Mouse (Mus musculus) liver, adult 2 months (tissue): ENCODE measurements at regions not wholly inside any gene's neighbourhood (a gene's known extent, or its start where the extent isn't known, plus 50 kb on each side); places are given as distances from the start of the nearest gene placed in this dataset.

Experiments used
- CTCF ChIP-seq: fragments of 200-500 bp; IDR thresholded peaks from 2 replicates; pipeline ENCODE4 v1.5.1; 2011; ENCODE audit warnings: low read depth, low read length, control low read depth
- POLR2A ChIP-seq: fragments of 200-500 bp; IDR thresholded peaks from 2 replicates; pipeline ENCODE4 v1.6.1; 2011; ENCODE audit warnings: low read length, control low read depth; ENCODE audit not compliant: insufficient read depth; ENCODE audit errors: extremely low read depth

DNA sequence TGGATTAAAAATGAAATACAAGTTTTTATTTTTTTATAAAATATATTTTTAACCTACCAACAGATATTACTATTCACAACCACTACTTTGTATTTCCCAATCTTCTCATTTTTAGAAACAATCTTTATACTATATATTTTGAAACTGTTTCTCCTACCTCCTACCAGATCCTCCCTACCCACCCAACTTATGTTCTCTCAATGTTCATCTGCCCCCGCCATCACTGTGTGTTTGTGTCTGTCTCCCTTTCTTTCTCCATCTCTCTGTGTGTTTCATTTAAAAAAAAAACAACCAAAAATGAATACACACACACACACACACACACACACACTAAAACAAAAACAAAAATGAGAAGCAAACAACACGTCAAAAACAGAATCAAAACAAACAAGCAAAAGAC lies 118.5 kb downstream of the Pcdh18 start:
- TF ChIP-seq CTCF: no peak
- no peak for TF ChIP-seq POLR2A
